Mouse (Mus musculus) spleen, adult 2 months (tissue): Measurements from ENCODE around the gene Smu1.

Source experiments
- CTCF ChIP-seq: fragments of 200-500 bp; IDR thresholded peaks from 2 replicates; pipeline ENCODE4 v1.5.1; 2011; ENCODE audit warnings: mild to moderate bottlenecking, inconsistent platforms; ENCODE audit not compliant: insufficient read depth, insufficient read length, insufficient replicate concordance; ENCODE audit errors: extremely low read depth
- POLR2A ChIP-seq: fragments of 200-500 bp; IDR thresholded peaks from 2 replicates; pipeline ENCODE4 v1.6.1; 2011; ENCODE audit warnings: low read depth, low read length, inconsistent platforms

- TF ChIP-seq CTCF = no peak
- peak; percentile 96 for TF ChIP-seq POLR2A
Observed at GRCm38 (mm10) chr4:40722011-40722666, 35.6 kb downstream of the Smu1 start, which contains the start of gene Dnaja1.
